In genomic region chr16:11473474-11473873, GRCm38 (mm10) we compare ENCODE assay signal across 22 mouse cellular contexts.
DNase-seq lines count a peak whose midpoint lies in the region; ATAC-seq and TF ChIP-seq lines count a peak whose summit lies in the region.
"Had no signal": no experiment of that assay in that cellular context is flagged by ENCODE, and none has a peak within 500 bp of the region (broad histone marks: within the 10 kb centered on the region; RNA-seq: fewer than 3 reads in every experiment).

No protein-coding gene starts in this region.

- TF ChIP-seq CTCF in hindbrain, postnatal 0 days (IDR thresholded peaks at IDR 0.05; ENCODE audit: low read depth) = no peak

- intact Hi-C loops in heart, postnatal 36 days (cut with DNase I) = no loop called here

- 71% methylated on average over 3 of the region's 3 CpGs for WGBS in hindbrain, postnatal 0 days
- 91% methylated on average over 3 of the region's 3 CpGs for WGBS in hindbrain, embryonic 11.5 days
- 85% methylated on average over 3 of the region's 3 CpGs for WGBS in intestine, embryonic 16.5 days

- 0 out of 2 replicates have a peak overlapping the region, but pooled peaks have one; percentile 32 for H3K27ac ChIP-seq in hindbrain, postnatal 0 days
- no peak overlapping the region for H3K27ac ChIP-seq in hindbrain, embryonic 11.5 days (ENCODE audit: low read depth, low read length)
- H3K27ac ChIP-seq in intestine, embryonic 16.5 days (ENCODE audit: low read length) = no peak overlapping the region
- H3K27ac ChIP-seq: embryonic facial prominence, embryonic 13.5 days; forebrain, embryonic 15.5 days; hindbrain, embryonic 14.5 days; limb, embryonic 15.5 days; liver, embryonic 15.5 days had no signal

- no peak overlapping the region for H3K4me2 ChIP-seq in hindbrain, postnatal 0 days (ENCODE audit: low read depth, low read length)
- no peak overlapping the region for H3K4me2 ChIP-seq in hindbrain, embryonic 11.5 days (replicated peaks; ENCODE audit: low read depth, low read length)
- no peak overlapping the region for H3K4me2 ChIP-seq in intestine, embryonic 16.5 days (ENCODE audit: low read depth, low read length)
- H3K4me2 ChIP-seq: embryonic facial prominence, embryonic 13.5 days; forebrain, embryonic 15.5 days; hindbrain, embryonic 14.5 days; limb, embryonic 15.5 days; liver, embryonic 15.5 days had no signal

- no peaks in the 10 kb centered on the region for H3K36me3 ChIP-seq in hindbrain, postnatal 0 days (ENCODE audit: insufficient read depth, low read length)
- no peaks in the 10 kb centered on the region for H3K36me3 ChIP-seq in hindbrain, embryonic 11.5 days (ENCODE audit: control insufficient read depth, insufficient read depth, low read length)
- H3K36me3 ChIP-seq in intestine, embryonic 16.5 days (ENCODE audit: control insufficient read depth, insufficient read depth, low read length) = no peaks in the 10 kb centered on the region
- H3K36me3 ChIP-seq: embryonic facial prominence, embryonic 13.5 days; forebrain, embryonic 15.5 days; limb, embryonic 15.5 days; liver, embryonic 15.5 days had no signal

- H3K9ac ChIP-seq in hindbrain, postnatal 0 days (replicated peaks; ENCODE audit: low read length) = no peak overlapping the region
- no peak overlapping the region for H3K9ac ChIP-seq in hindbrain, embryonic 11.5 days (ENCODE audit: low read depth, low read length)
- no peak overlapping the region for H3K9ac ChIP-seq in intestine, embryonic 16.5 days (ENCODE audit: low read depth, low read length)
- H3K9ac ChIP-seq: embryonic facial prominence, embryonic 13.5 days; forebrain, embryonic 15.5 days; hindbrain, embryonic 14.5 days; limb, embryonic 15.5 days; liver, embryonic 15.5 days had no signal

- H3K27me3 ChIP-seq in hindbrain, postnatal 0 days (ENCODE audit: insufficient read depth, low read length) = no peaks in the 10 kb centered on the region
- no peaks in the 10 kb centered on the region for H3K27me3 ChIP-seq in hindbrain, embryonic 11.5 days (ENCODE audit: control insufficient read depth, insufficient read depth, low read length)
- no peaks in the 10 kb centered on the region for H3K27me3 ChIP-seq in intestine, embryonic 16.5 days (replicated peaks; ENCODE audit: control insufficient read depth, insufficient read depth, low read length)
- H3K27me3 ChIP-seq: embryonic facial prominence, embryonic 13.5 days; forebrain, embryonic 15.5 days; limb, embryonic 15.5 days; liver, embryonic 15.5 days; megakaryocyte, embryonic 14.5 days; Patski had no signal

- ATAC-seq in hindbrain, postnatal 0 days = peak; percentile 11; the same call in 1 of the 2 replicates
- no peak for ATAC-seq in hindbrain, embryonic 11.5 days (ENCODE audit: low FRiP score)
- ATAC-seq in intestine, embryonic 16.5 days = 0 out of 2 replicates have a peak, but pooled peaks have one; percentile 44
- ATAC-seq: activated CD4-positive, CD25-positive, alpha-beta regulatory T cell, adult 4 months; CD4-positive, CD25-positive, alpha-beta regulatory T cell, adult 4 months; forebrain, embryonic 15.5 days had no signal

- no peaks in the 10 kb centered on the region for H3K9me3 ChIP-seq in hindbrain, postnatal 0 days (ENCODE audit: low read length)
- no peaks in the 10 kb centered on the region for H3K9me3 ChIP-seq in hindbrain, embryonic 11.5 days (ENCODE audit: control insufficient read depth, low read length)
- H3K9me3 ChIP-seq in intestine, embryonic 16.5 days (ENCODE audit: control insufficient read depth, low read length) = no peaks in the 10 kb centered on the region
- H3K9me3 ChIP-seq: embryonic facial prominence, embryonic 13.5 days; forebrain, embryonic 15.5 days; limb, embryonic 15.5 days; liver, embryonic 15.5 days; megakaryocyte, embryonic 14.5 days had no signal

- H3K4me1 ChIP-seq in hindbrain, postnatal 0 days (ENCODE audit: insufficient read depth, low read length) = peaks cover 17% of the 10 kb centered on the region
- no peaks in the 10 kb centered on the region for H3K4me1 ChIP-seq in hindbrain, embryonic 11.5 days (replicated peaks; ENCODE audit: control insufficient read depth, insufficient read depth, low read length)
- peaks cover 12% of the 10 kb centered on the region for H3K4me1 ChIP-seq in intestine, embryonic 16.5 days (ENCODE audit: control insufficient read depth, insufficient read depth, low read length)
- H3K4me1 ChIP-seq: limb, embryonic 15.5 days; liver, embryonic 15.5 days had no signal

- H3K4me3 ChIP-seq in hindbrain, postnatal 0 days (ENCODE audit: low read length) = no peak overlapping the region
- H3K4me3 ChIP-seq in hindbrain, embryonic 11.5 days (ENCODE audit: low read depth, low read length) = no peak overlapping the region
- no peak overlapping the region for H3K4me3 ChIP-seq in intestine, embryonic 16.5 days (ENCODE audit: low read length)
- H3K4me3 ChIP-seq: embryonic facial prominence, embryonic 13.5 days; forebrain, embryonic 15.5 days; limb, embryonic 15.5 days; liver, embryonic 15.5 days had no signal

- peak; percentile 18 to 23 for DNase-seq in heart, adult 18-20 months
- DNase-seq in heart, postnatal 36 days = no peak
- DNase-seq in hindbrain, postnatal 0 days (ENCODE audit: low spot score) = no peak
- no peak for DNase-seq in hindbrain, embryonic 11.5 days (ENCODE audit: low spot score)
- peak; percentile 60 for DNase-seq in lung, postnatal 25 days (ENCODE audit: low spot score)
- no peak for DNase-seq in T-cell, adult 2 months (ENCODE audit: low spot score)
- no peak for DNase-seq in left cerebral cortex, adult 9 months (ENCODE audit: low spot score in 2 of 2)
- DNase-seq: adrenal gland, postnatal 10 days; gastrocnemius, postnatal 36 days; retina, postnatal 1 day; right cerebral cortex, postnatal 4 days; thymus, postnatal 14 days had no signal

Comparison
In these comparisons a context has a peak if more than half of its experiments do, and no peak if none do; other contexts are left out.
1. DNase-seq: peak in heart, adult 18-20 months (2 of 2) and lung, postnatal 25 days (single experiment); none in heart, postnatal 36 days (0 of 2), hindbrain, postnatal 0 days (single experiment), hindbrain, embryonic 11.5 days (single experiment), T-cell, adult 2 months (single experiment) and left cerebral cortex, adult 9 months (0 of 2).